Mouse (Mus musculus): Measurements from ENCODE around the gene Hist2h2aa2. TPM values are rescaled to one million over a fixed set of nuclear protein-coding genes. Genes with fewer than 3 reads are reported as not detected.

Hist2h2aa2 gene
- total RNA-seq, 2 experiments from 2014 or later = 208 to 213 TPM

- no peak overlapping the region; the same call in 1 of the 2 replicates for H3K4me3 ChIP-seq
- peak overlapping the region; percentile 93 for H3K27ac ChIP-seq
- no peak for DNase-seq (ENCODE audit: low spot score in 2 of 2)
- TF ChIP-seq CTCF (conservative IDR thresholded peaks at IDR 0.05) = peak; percentile 67
Measured at GRCm38 (mm10) chr3:96195616-96196313, 44.3 kb downstream of the Hist2h2aa2 start.

GRCm38 (mm10) chr3:96194966-96195365 is 45.1 kb downstream of the Hist2h2aa2 start:
- no peak overlapping the region for H3K4me3 ChIP-seq
- DNase-seq (ENCODE audit: low spot score in 2 of 2) = no peak
- no peak for TF ChIP-seq CTCF (conservative IDR thresholded peaks at IDR 0.05)
- no peak overlapping the region for H3K27ac ChIP-seq

GRCm38 (mm10) chr3:96192977-96193376 is 47.1 kb downstream of the Hist2h2aa2 start:
- Histone ChIP-seq H3K4me3 (no peak overlapping the region), H3K27ac (no peak overlapping the region)
- DNase-seq (ENCODE audit: low spot score in 2 of 2) = no peak
- no peak for TF ChIP-seq CTCF (conservative IDR thresholded peaks at IDR 0.05)

Small RNA genes within 50 kb of the gene (microRNA-seq; reads per million reads assigned to microRNA genes)
- gene Gm44492 (0 to 0.64 reads per million in 2 experiments), gene Gm47311 (0 reads per million in 2 experiments), gene Gm47313 (0 reads per million in 2 experiments)

Other genes starting within 250 kb of the Hist2h2aa2 start
- gene Plekho1, start 244.3 kb downstream of the Hist2h2aa2 start, total RNA-seq (2021) = 10 to 100 TPM; 39.3 to 44.1 TPM
- gene Vps45, start 181.8 kb downstream of the Hist2h2aa2 start, total RNA-seq (2021) = 10 to 100 TPM; 45.5 to 48.3 TPM
- gene Otud7b, start 135.7 kb downstream of the Hist2h2aa2 start, total RNA-seq (2021) = 10 to 100 TPM; 30.1 to 33.4 TPM
- 1 to 10 TPM; 4.3 to 5.3 TPM for gene Mtmr11, start 78.3 kb downstream of the Hist2h2aa2 start, total RNA-seq (2021)
- 10 to 100 TPM; 50.1 to 50.2 TPM for gene Sf3b4, start 67.9 kb downstream of the Hist2h2aa2 start, total RNA-seq (2021)
- 100 to 1,000 TPM; 352 to 370 TPM for gene Sv2a, start 59.1 kb downstream of the Hist2h2aa2 start, total RNA-seq (2021)
- gene Bola1, start 20.6 kb downstream of the Hist2h2aa2 start, total RNA-seq (2021) = 10 to 100 TPM; 16.2 to 16.7 TPM
- gene Hist2h2ab, start 20.4 kb downstream of the Hist2h2aa2 start, total RNA-seq (2021) = 10 to 100 TPM in 1 of 2 experiments, 1 to 10 TPM in 1; 9.3 to 12.7 TPM
- gene Hist2h2ac, start 19.4 kb downstream of the Hist2h2aa2 start, total RNA-seq (2021) = 10 to 100 TPM; 21.9 to 28.0 TPM
- gene Hist2h2be, start 19.2 kb downstream of the Hist2h2aa2 start, total RNA-seq (2021) = 1 to 10 TPM; 7.6 to 7.9 TPM
- gene Hist2h3c2, start 1.1 kb downstream of the Hist2h2aa2 start, total RNA-seq (2021) = 10 to 100 TPM; 11.4 to 12.3 TPM
- 10 to 100 TPM in 1 of 2 experiments, not detected in 1; 11.7 TPM for gene Hist2h2aa1, start 5.2 kb upstream of the Hist2h2aa2 start, total RNA-seq (2021)
- gene Hist2h3c1, start 6.4 kb upstream of the Hist2h2aa2 start, total RNA-seq (2021) = not detected
- 10 to 100 TPM; 29.6 to 29.9 TPM for gene Hist2h4, start 23.0 kb upstream of the Hist2h2aa2 start, total RNA-seq (2021)
- gene Hist2h3b, start 28.4 kb upstream of the Hist2h2aa2 start, total RNA-seq (2021) = 10 to 100 TPM; 48.4 to 51.6 TPM
- 100 to 1,000 TPM; 126 to 137 TPM for gene Hist2h2bb, start 29.5 kb upstream of the Hist2h2aa2 start, total RNA-seq (2021)
- 1 to 10 TPM; 2.2 to 2.3 TPM for gene Fcgr1, start 53.7 kb upstream of the Hist2h2aa2 start, total RNA-seq (2021)
- not detected for gene BC107364, start 212.0 kb upstream of the Hist2h2aa2 start, total RNA-seq (2021)

Data from layer of hippocampus, adult 2 months (tissue).